8 mouse cellular contexts compared by ENCODE assay signal in the genomic region with DNA sequence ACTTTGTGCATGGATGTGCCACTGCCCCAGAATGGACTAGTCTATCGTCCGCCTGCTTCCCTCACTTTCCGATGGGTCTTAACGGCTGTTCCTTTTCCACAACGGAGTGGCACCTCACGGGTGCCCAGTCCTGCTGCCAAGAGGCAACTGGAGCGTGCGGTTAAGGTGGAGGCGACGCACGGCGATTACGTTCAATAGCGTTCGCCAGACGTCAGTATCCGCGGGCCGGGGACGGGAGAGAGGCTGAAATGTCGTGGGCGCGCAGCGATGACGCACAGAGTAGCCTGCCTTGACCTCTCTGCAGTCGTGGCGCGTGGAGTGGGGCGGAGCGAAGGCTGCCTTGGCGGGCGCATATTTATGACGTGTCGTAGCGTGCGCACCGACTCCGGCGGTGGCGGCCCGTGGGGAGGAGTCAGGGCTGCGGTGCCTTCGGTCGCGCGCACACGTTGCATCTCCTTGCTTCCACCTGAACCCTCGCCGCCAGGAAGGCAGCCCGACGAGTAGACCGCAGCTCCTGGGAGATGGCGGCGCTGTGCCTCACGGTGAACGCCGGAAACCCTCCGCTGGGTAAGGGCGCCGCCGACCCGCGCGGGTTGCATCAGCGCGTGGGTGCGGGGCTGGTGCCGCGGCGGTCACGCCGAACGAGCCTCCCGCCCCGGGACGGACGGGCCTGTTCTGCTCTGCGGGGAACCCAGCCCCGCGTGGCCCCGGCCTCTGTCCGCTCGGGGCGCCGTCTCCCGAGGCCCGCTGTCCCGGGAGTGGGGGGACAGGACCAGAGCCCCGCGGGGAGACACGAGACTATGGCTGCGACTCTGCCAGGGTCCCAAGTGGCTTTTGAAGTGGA. TPM values are rescaled to one million over a fixed set of nuclear protein-coding genes. Genes with fewer than 3 reads are reported as not detected.
DNase-seq lines count a peak whose midpoint lies in the region; ATAC-seq and TF ChIP-seq lines count a peak whose summit lies in the region.

A gene (plus strand): TSS at position 368 of the 844 bp plus-strand sequence.

- under 1% methylated on average over 91 of the region's 92 CpGs for WGBS in hindbrain, postnatal 0 days

- no peaks in the 10 kb centered on the region for H3K9me3 ChIP-seq in hindbrain, postnatal 0 days (ENCODE audit: low read length)

- peak; percentile 99 for DNase-seq in ZHBTc4 (ENCODE audit: low read depth, low spot score)
- peak; percentile 99 for DNase-seq in gastrocnemius, adult 2 months
- peak; percentile 100 for DNase-seq in hindbrain, postnatal 0 days (ENCODE audit: low spot score)
- peak; percentile 99 for DNase-seq in left cerebral cortex, adult 2 months (ENCODE audit: extremely low spot score in 1 of 2, low spot score in 2 of 2)
- peak; percentile 99 for DNase-seq in right cerebral cortex, adult 2 months (ENCODE audit: low spot score in 2 of 2)
- peak; percentile 99 for DNase-seq in urinary bladder, postnatal 14 days (ENCODE audit: low spot score)

- TF ChIP-seq CTCF in gastrocnemius, adult 2 months (IDR thresholded peaks at IDR 0.05): no peak
- TF ChIP-seq CTCF in hindbrain, postnatal 0 days (IDR thresholded peaks at IDR 0.05; ENCODE audit: low read depth): peak; percentile 24; the same call in 1 of the 2 replicates
- no peak for TF ChIP-seq CTCF in left cerebral cortex, adult 2 months (IDR thresholded peaks at IDR 0.05)

- peak within 1 kb of the TSS; percentile 77 for H3K4me2 ChIP-seq in hindbrain, postnatal 0 days (ENCODE audit: low read depth, low read length)

- peak within 1 kb of the TSS; percentile 100 for H3K27ac ChIP-seq in gastrocnemius, adult 2 months
- peak within 1 kb of the TSS; percentile 91 for H3K27ac ChIP-seq in hindbrain, postnatal 0 days
- peak within 1 kb of the TSS; percentile 93 for H3K27ac ChIP-seq in left cerebral cortex, adult 2 months

- H3K4me1 ChIP-seq in hindbrain, postnatal 0 days (ENCODE audit: insufficient read depth, low read length): peaks cover 10% of the 10 kb centered on the region; the same call in 1 of the 2 replicates

- H3K9ac ChIP-seq in hindbrain, postnatal 0 days (replicated peaks; ENCODE audit: low read length): peak within 1 kb of the TSS; percentile 77

- peak; percentile 91 for ATAC-seq in common myeloid progenitor, adult 5-6 weeks (replicated peaks; ENCODE audit: low read depth, poor library complexity, severe bottlenecking)
- peak; percentile 99 for ATAC-seq in hindbrain, postnatal 0 days
- peak; percentile 90 for ATAC-seq in megakaryocyte, adult 5-6 weeks (ENCODE audit: poor library complexity, severe bottlenecking)

- no peaks in the 10 kb centered on the region for H3K27me3 ChIP-seq in hindbrain, postnatal 0 days (ENCODE audit: insufficient read depth, low read length)

- H3K36me3 ChIP-seq in hindbrain, postnatal 0 days (ENCODE audit: insufficient read depth, low read length): peaks cover 11% of the 10 kb centered on the region

- H3K4me3 ChIP-seq in gastrocnemius, adult 2 months: peak within 1 kb of the TSS; percentile 98
- H3K4me3 ChIP-seq in hindbrain, postnatal 0 days (ENCODE audit: low read length): peak within 1 kb of the TSS; percentile 87
- H3K4me3 ChIP-seq in left cerebral cortex, adult 2 months: peak within 1 kb of the TSS; percentile 91

- intact Hi-C loops in gastrocnemius, adult 2 months (cut with DNase I): loop anchor here (2.0 kb wide), 1 partner anchor 34 kb away; a partner anchor contains a TSS
- intact Hi-C loops in left cerebral cortex, adult 2 months (cut with DNase I): loop anchor here (2.0 kb wide), 1 partner anchor 30 kb away; a partner anchor contains a TSS

RNA-seq across cellular contexts. Expression of the gene that starts here (rescaled TPM):
- 236 and 247 TPM in 2 replicates for total RNA-seq in common myeloid progenitor, adult 5-6 weeks (2017)
- 100 to 1,000 TPM; 134 to 157 TPM for total RNA-seq in gastrocnemius, adult 2 months (2021)
- total RNA-seq in hindbrain, postnatal 0 days (2014; rRNA removed): 66.0 and 69.5 TPM in 2 replicates
- 135 and 138 TPM in 2 replicates for polyA plus RNA-seq in hindbrain, postnatal 0 days (2015; fragmentation: Nextera tagmentation; extraction: Ambion mirVana)
- 10 to 100 TPM; 71.6 to 79.3 TPM for total RNA-seq in left cerebral cortex, adult 2 months (2021)
- total RNA-seq in megakaryocyte, adult 5-6 weeks (2015): 31.7 and 33.6 TPM in 2 replicates
- 68.0 and 69.3 TPM in 2 replicates for total RNA-seq in megakaryocyte, adult 5-6 weeks (2017)

Comparison
In these comparisons a context has a peak if more than half of its experiments do, and no peak if none do; other contexts are left out.
1. Peak in every context shown above with its lines: DNase-seq, ATAC-seq, H3K4me3 ChIP-seq and H3K27ac ChIP-seq.